Mouse (Mus musculus) spleen, embryonic (tissue): ENCODE results near the gene Stum.
"Not testable (repeated sequence)": the region's sequence is repeated elsewhere in the genome, so short reads cannot be mapped to it uniquely, and the experiment has no call there.

Experiments
- CTCF ChIA-PET: fragments of 350-600 bp; sonication (Branson Sonifier 250); formaldehyde crosslinking; loops from one replicate; lab custom pipeline; 2022; lab: Charles Lee

Gene Stum

GRCm38 (mm10) chr1:180483399-180484291, at the start of gene Stum:
Gene Stum (minus strand): TSS chr1:180483504.
- CTCF ChIA-PET = interaction anchor here (0.6 kb wide), 1 partner anchor 525 kb away, joined by 3 read pairs; no protein-coding TSS in a partner anchor

- CTCF ChIA-PET = no interaction called here
Observed at GRCm38 (mm10) chr1:180532671-180533070, 49.4 kb upstream of the Stum start.

GRCm38 (mm10) chr1:180530457-180531263, 47.4 kb upstream of the Stum start:
- CTCF ChIA-PET = no interaction called here

GRCm38 (mm10) chr1:180529847-180530246, 46.5 kb upstream of the Stum start:
- CTCF ChIA-PET = no interaction called here

- CTCF ChIA-PET = no interaction called here
Observed at GRCm38 (mm10) chr1:180525301-180525700, 42.0 kb upstream of the Stum start.

- CTCF ChIA-PET = interaction anchor here (0.5 kb wide), 1 partner anchor 35 kb away, joined by 6 read pairs; no protein-coding TSS in a partner anchor
Observed at GRCm38 (mm10) chr1:180523320-180523719, 40.0 kb upstream of the Stum start.

GRCm38 (mm10) chr1:180520190-180520589, 36.9 kb upstream of the Stum start:
- CTCF ChIA-PET = interaction anchor here (0.6 kb wide), 1 partner anchor 271 kb away, joined by 3 read pairs; no protein-coding TSS in a partner anchor

GRCm38 (mm10) chr1:180519520-180519919, 36.2 kb upstream of the Stum start:
- CTCF ChIA-PET = no interaction called here

GRCm38 (mm10) chr1:180518899-180519298, 35.6 kb upstream of the Stum start:
- CTCF ChIA-PET = not testable (repeated sequence)

- CTCF ChIA-PET = interaction anchor here (0.8 kb wide), 1 partner anchor 231 kb away, joined by 5 read pairs; no protein-coding TSS in a partner anchor
Observed at GRCm38 (mm10) chr1:180518412-180518811, 35.1 kb upstream of the Stum start.

GRCm38 (mm10) chr1:180517390-180518054, 34.2 kb upstream of the Stum start:
- CTCF ChIA-PET = interaction anchor here (0.8 kb wide), 1 partner anchor 230 kb away, joined by 5 read pairs; no protein-coding TSS in a partner anchor

- CTCF ChIA-PET = no interaction called here
Observed at GRCm38 (mm10) chr1:180514077-180514476, 30.8 kb upstream of the Stum start.

GRCm38 (mm10) chr1:180510879-180511278, 27.6 kb upstream of the Stum start:
- CTCF ChIA-PET = interaction anchor here (0.6 kb wide), 2 partner anchors 25 to 34 kb away, joined by 3 to 5 read pairs; no protein-coding TSS in a partner anchor

- CTCF ChIA-PET = no interaction called here
Observed at GRCm38 (mm10) chr1:180510442-180510841, 27.1 kb upstream of the Stum start.

- CTCF ChIA-PET = interaction anchor here (0.6 kb wide), 1 partner anchor 224 kb away, joined by 9 read pairs; no protein-coding TSS in a partner anchor
Observed at GRCm38 (mm10) chr1:180508662-180509061, 25.4 kb upstream of the Stum start.

GRCm38 (mm10) chr1:180507291-180507791, 24.0 kb upstream of the Stum start:
- CTCF ChIA-PET = no interaction called here

- CTCF ChIA-PET = no interaction called here
Observed at GRCm38 (mm10) chr1:180506341-180506740, 23.0 kb upstream of the Stum start.

- CTCF ChIA-PET = no interaction called here
Observed at GRCm38 (mm10) chr1:180504899-180505298, 21.6 kb upstream of the Stum start.

- CTCF ChIA-PET = no interaction called here
Observed at GRCm38 (mm10) chr1:180503484-180503883, 20.2 kb upstream of the Stum start.

- CTCF ChIA-PET = no interaction called here
Observed at GRCm38 (mm10) chr1:180502566-180502965, 19.3 kb upstream of the Stum start.

GRCm38 (mm10) chr1:180500641-180501040, 17.3 kb upstream of the Stum start:
- CTCF ChIA-PET = interaction anchor here (0.5 to 0.6 kb wide), 2 partner anchors 42 to 284 kb away, joined by 4 to 6 read pairs; no protein-coding TSS in a partner anchor
